In genomic region chr8:69399181-69399955, GRCm38 (mm10) we compare ENCODE assay signal across 10 mouse cellular contexts. TPM values are rescaled to one million over a fixed set of nuclear protein-coding genes. Genes with fewer than 3 reads are reported as not detected.
DNase-seq lines count a peak whose midpoint lies in the region; ATAC-seq and TF ChIP-seq lines count a peak whose summit lies in the region.
"Had no signal": no experiment of that assay in that cellular context is flagged by ENCODE, and none has a peak within 500 bp of the region (broad histone marks: within the 10 kb centered on the region; RNA-seq: fewer than 3 reads in every experiment).

No protein-coding gene starts in this region.

- H3K36me3 ChIP-seq in intestine, embryonic 16.5 days (ENCODE audit: control insufficient read depth, insufficient read depth, low read length): no peaks in the 10 kb centered on the region
- H3K36me3 ChIP-seq in liver, embryonic 11.5 days (ENCODE audit: control insufficient read depth, insufficient read depth, low read length): no peaks in the 10 kb centered on the region
- no peaks in the 10 kb centered on the region for H3K36me3 ChIP-seq in midbrain, embryonic 16.5 days (ENCODE audit: control insufficient read depth, insufficient read depth, low read length)
- no peaks in the 10 kb centered on the region for H3K36me3 ChIP-seq in stomach, embryonic 15.5 days

- 15% methylated on average over 41 of the region's 43 CpGs for WGBS in intestine, embryonic 16.5 days
- WGBS in liver, embryonic 11.5 days: 15% methylated on average over 43 of the region's 43 CpGs
- WGBS in midbrain, embryonic 16.5 days: 9% methylated on average over 41 of the region's 43 CpGs
- 13% methylated on average over 43 of the region's 43 CpGs for WGBS in stomach, embryonic 15.5 days

- H3K4me3 ChIP-seq in cortical plate, adult 2 months (ENCODE audit: insufficient read depth, low read length): peak overlapping the region; percentile 37
- peak overlapping the region; percentile 60 for H3K4me3 ChIP-seq in intestine, embryonic 16.5 days (ENCODE audit: low read length)
- H3K4me3 ChIP-seq in liver, embryonic 11.5 days (ENCODE audit: low read depth, low read length): peak overlapping the region; percentile 52
- H3K4me3 ChIP-seq in midbrain, embryonic 16.5 days (ENCODE audit: low read depth, low read length): peak overlapping the region; percentile 53
- H3K4me3 ChIP-seq in stomach, embryonic 15.5 days (replicated peaks): peak overlapping the region; percentile 58

- TF ChIP-seq CTCF in cortical plate, adult 2 months (IDR thresholded peaks at IDR 0.05; ENCODE audit: extremely low read depth, insufficient read depth, low read length): no peak

- peak; percentile 34 for DNase-seq in layer of hippocampus, adult 11-12 months (ENCODE audit: low spot score)
- no peak for DNase-seq in layer of hippocampus, adult 8-10 months (ENCODE audit: low spot score in 2 of 2)
- DNase-seq in heart, adult 11 months: peak; percentile 97
- DNase-seq in liver, embryonic 11.5 days (ENCODE audit: low spot score): peak; percentile 60

- TF ChIP-seq POLR2A in cortical plate, adult 2 months (IDR thresholded peaks at IDR 0.05; ENCODE audit: extremely low read depth, insufficient read depth, low read length): no peak

- peak; percentile 70 for ATAC-seq in intestine, embryonic 16.5 days
- peak; percentile 56 for ATAC-seq in liver, embryonic 11.5 days (replicated peaks; ENCODE audit: low FRiP score)
- peak; percentile 19 for ATAC-seq in midbrain, embryonic 16.5 days
- ATAC-seq in stomach, embryonic 15.5 days (ENCODE audit: insufficient read depth, low FRiP score, low read depth): peak; percentile 59

- peak overlapping the region; percentile 82 for H3K9ac ChIP-seq in intestine, embryonic 16.5 days (ENCODE audit: low read depth, low read length)
- H3K9ac ChIP-seq in liver, embryonic 11.5 days (ENCODE audit: low read depth, low read length): peak overlapping the region; percentile 37
- H3K9ac ChIP-seq in midbrain, embryonic 16.5 days (ENCODE audit: low read depth, low read length): peak overlapping the region; percentile 78
- peak overlapping the region; percentile 39 for H3K9ac ChIP-seq in stomach, embryonic 15.5 days

- peaks cover 3% of the 10 kb centered on the region; the same call in 1 of the 2 replicates for H3K4me1 ChIP-seq in cortical plate, adult 2 months (ENCODE audit: control insufficient read depth, insufficient read depth, low read length)
- peaks cover 8% of the 10 kb centered on the region for H3K4me1 ChIP-seq in intestine, embryonic 16.5 days (ENCODE audit: control insufficient read depth, insufficient read depth, low read length)
- H3K4me1 ChIP-seq in liver, embryonic 11.5 days (replicated peaks; ENCODE audit: control insufficient read depth, insufficient read depth, low read length): no peaks in the 10 kb centered on the region; the same call in 1 of the 2 replicates
- peaks cover 8% of the 10 kb centered on the region for H3K4me1 ChIP-seq in midbrain, embryonic 16.5 days (ENCODE audit: control insufficient read depth, insufficient read depth, low read length)
- H3K4me1 ChIP-seq in stomach, embryonic 15.5 days: no peaks in the 10 kb centered on the region

- no peaks in the 10 kb centered on the region for H3K9me3 ChIP-seq in intestine, embryonic 16.5 days (ENCODE audit: control insufficient read depth, low read length)
- no peaks in the 10 kb centered on the region for H3K9me3 ChIP-seq in liver, embryonic 11.5 days (ENCODE audit: control insufficient read depth, low read length)
- no peaks in the 10 kb centered on the region; the same call in 1 of the 2 replicates for H3K9me3 ChIP-seq in midbrain, embryonic 16.5 days (replicated peaks; ENCODE audit: control insufficient read depth, low read length, poor library complexity, severe bottlenecking)
- no peaks in the 10 kb centered on the region for H3K9me3 ChIP-seq in stomach, embryonic 15.5 days

- H3K4me2 ChIP-seq in intestine, embryonic 16.5 days (ENCODE audit: low read depth, low read length): peak overlapping the region; percentile 77
- H3K4me2 ChIP-seq in liver, embryonic 11.5 days: peak overlapping the region; percentile 67
- peak overlapping the region; percentile 81 for H3K4me2 ChIP-seq in midbrain, embryonic 16.5 days (ENCODE audit: low read length)
- peak overlapping the region; percentile 85 for H3K4me2 ChIP-seq in stomach, embryonic 15.5 days

- no peaks in the 10 kb centered on the region for H3K27me3 ChIP-seq in intestine, embryonic 16.5 days (replicated peaks; ENCODE audit: control insufficient read depth, insufficient read depth, low read length)
- no peaks in the 10 kb centered on the region for H3K27me3 ChIP-seq in liver, embryonic 11.5 days (replicated peaks; ENCODE audit: control insufficient read depth, insufficient read depth, low read length)
- no peaks in the 10 kb centered on the region for H3K27me3 ChIP-seq in midbrain, embryonic 16.5 days (ENCODE audit: control insufficient read depth, insufficient read depth, low read depth, low read length)
- H3K27me3 ChIP-seq in stomach, embryonic 15.5 days (replicated peaks): no peaks in the 10 kb centered on the region

- H3K27ac ChIP-seq in cortical plate, adult 2 months (ENCODE audit: insufficient read depth, low read length): peak overlapping the region; percentile 93
- H3K27ac ChIP-seq in intestine, embryonic 16.5 days (ENCODE audit: low read length): peak overlapping the region; percentile 64
- H3K27ac ChIP-seq in liver, embryonic 11.5 days (ENCODE audit: low read depth, low read length): no peak overlapping the region
- H3K27ac ChIP-seq in midbrain, embryonic 16.5 days (ENCODE audit: low read length): no peak overlapping the region
- H3K27ac ChIP-seq in stomach, embryonic 15.5 days: peak overlapping the region; percentile 45; the same call in 1 of the 2 replicates

RNA-seq across cellular contexts. Expression of gene Gm9495, which starts 54.0 kb away (rescaled TPM):
- total RNA-seq in layer of hippocampus, adult 8-10 months (2022): under 1 TPM in 2 of 4 experiments, not detected in 2; 0.20 TPM
- polyA plus RNA-seq in cortical plate, adult 2 months (2012; rRNA removed): 0.08 and 0.10 TPM in 2 replicates
- polyA plus RNA-seq in intestine, embryonic 16.5 days (2015; fragmentation: Nextera tagmentation; extraction: Ambion mirVana): not detected in 2 replicates
- not detected in 2 replicates for polyA plus RNA-seq in liver, embryonic 11.5 days (2014; fragmentation: Nextera tagmentation; extraction: Ambion mirVana)
- not detected in 2 replicates for polyA plus RNA-seq in midbrain, embryonic 16.5 days (2015; fragmentation: Nextera tagmentation; extraction: Ambion mirVana)
- polyA plus RNA-seq in stomach, embryonic 15.5 days (2015; fragmentation: Nextera tagmentation; extraction: Ambion mirVana): not detected in 2 replicates
- total RNA-seq: left cerebral cortex, postnatal 25 days had no signal
- polyA plus RNA-seq: C2C12 had no signal

Comparison
In these comparisons a context has a peak if more than half of its experiments do, and no peak if none do; other contexts are left out.
1. DNase-seq: peak in layer of hippocampus, adult 11-12 months (single experiment), heart, adult 11 months (single experiment) and liver, embryonic 11.5 days (single experiment); none in layer of hippocampus, adult 8-10 months (0 of 2).
2. H3K27ac ChIP-seq: peak in cortical plate, adult 2 months (single experiment), intestine, embryonic 16.5 days (single experiment) and stomach, embryonic 15.5 days (single experiment); none in liver, embryonic 11.5 days (single experiment) and midbrain, embryonic 16.5 days (single experiment).
3. ATAC-seq: peak in every context shown above with its lines; median percentile 70 in intestine, embryonic 16.5 days; 59 in stomach, embryonic 15.5 days; 56 in liver, embryonic 11.5 days; 19 in midbrain, embryonic 16.5 days.
4. Peak in every context shown above with its lines, with median percentiles within 50 percentile points of each other: H3K4me3 ChIP-seq, H3K4me2 ChIP-seq and H3K9ac ChIP-seq.